Mouse (Mus musculus): ENCODE data around the gene Aanat.
"Not testable (repeated sequence)": the region's sequence is repeated elsewhere in the genome, so short reads cannot be mapped to it uniquely, and the experiment has no call there.

The Aanat gene

DNA sequence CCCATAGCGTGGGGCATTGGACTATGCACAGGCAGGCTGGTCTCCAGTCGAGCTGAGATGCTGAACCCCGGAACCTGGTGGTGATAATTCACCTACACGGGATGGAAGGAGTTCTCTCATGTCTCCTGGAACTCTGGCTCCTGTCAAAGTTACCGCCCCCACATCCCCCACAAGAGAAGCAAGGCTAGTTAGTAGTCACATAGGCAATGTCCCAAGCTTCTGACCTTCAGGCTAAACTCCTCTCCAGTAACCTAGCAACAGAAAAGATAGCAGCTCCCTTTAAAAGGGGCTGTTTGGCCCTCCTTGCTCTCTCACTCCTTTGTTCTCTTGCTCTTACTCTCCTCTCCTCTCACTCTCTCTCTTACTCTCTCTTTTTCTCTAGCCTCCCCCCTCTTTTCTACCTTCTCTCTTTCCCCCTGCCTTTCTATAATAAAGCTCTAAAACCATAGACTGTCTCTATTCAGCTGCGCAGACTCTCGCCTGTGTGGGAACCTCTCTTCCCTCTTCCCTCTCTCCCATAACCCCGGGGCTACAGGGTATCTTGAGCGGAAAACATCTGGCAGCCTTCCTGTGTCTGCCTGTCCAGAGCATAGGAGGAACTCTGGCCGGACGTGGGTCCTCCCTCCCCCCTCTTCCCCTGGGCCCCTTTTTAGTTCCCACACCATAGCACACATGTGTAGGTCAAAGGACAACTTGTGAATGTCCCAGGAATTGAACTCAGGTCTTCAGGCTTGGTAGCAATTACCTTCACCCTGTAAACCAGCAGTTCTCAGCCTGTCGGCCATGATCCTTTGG lies 44.1 kb downstream of the Aanat start:
- DNase-seq: no peak

- DNase-seq: no peak
Observed at GRCm38 (mm10) chr11:116632962-116633361, 46.7 kb downstream of the Aanat start.

GRCm38 (mm10) chr11:116636607-116637006 lies 50.4 kb downstream of the Aanat start:
- not testable (repeated sequence) for DNase-seq

GRCm38 (mm10) chr11:116641168-116641567 lies 54.9 kb downstream of the Aanat start:
- no peak for DNase-seq

GRCm38 (mm10) chr11:116641731-116642130 lies 55.5 kb downstream of the Aanat start:
- DNase-seq: no peak

- DNase-seq: peak; percentile 91
Observed at GRCm38 (mm10) chr11:116642681-116643578, 56.7 kb downstream of the Aanat start.

- peak; percentile 65 for DNase-seq
Observed at GRCm38 (mm10) chr11:116643579-116644224, 57.5 kb downstream of the Aanat start.

- no peak for DNase-seq
Observed at GRCm38 (mm10) chr11:116644225-116645112, 58.2 kb downstream of the Aanat start.

DNA sequence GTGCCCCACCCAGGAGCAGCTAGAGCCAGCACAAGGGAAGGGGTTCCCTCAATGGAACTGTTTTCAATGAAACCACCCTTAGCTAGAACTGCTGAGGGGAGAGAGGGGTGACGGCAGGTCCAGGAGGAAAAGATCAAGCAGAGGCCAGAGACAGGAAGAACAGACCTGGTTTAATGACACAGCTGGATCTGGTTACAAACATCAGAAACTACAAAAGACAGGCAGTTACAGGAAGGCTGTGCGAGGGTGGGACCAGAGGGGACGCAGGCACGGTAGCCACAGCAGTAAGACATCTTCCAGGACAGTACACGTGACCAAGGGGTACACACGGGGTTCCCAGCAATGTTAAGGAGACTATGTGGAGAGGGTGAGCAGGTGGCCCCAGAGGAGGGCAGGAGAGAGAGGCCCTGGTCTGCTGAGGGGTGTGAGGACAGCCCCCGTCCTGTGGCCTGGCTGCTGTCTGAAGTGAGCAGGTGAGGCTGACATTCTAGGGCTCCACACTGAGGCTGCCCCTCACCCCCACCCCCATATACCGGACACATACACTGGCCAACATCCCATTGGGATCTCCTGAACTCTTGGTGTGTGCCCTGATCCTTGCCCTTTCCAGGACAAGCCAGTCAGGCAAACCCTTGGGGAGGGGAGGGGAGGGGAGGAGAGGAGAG lies 59.3 kb downstream of the Aanat start:
- DNase-seq: no peak

DNA sequence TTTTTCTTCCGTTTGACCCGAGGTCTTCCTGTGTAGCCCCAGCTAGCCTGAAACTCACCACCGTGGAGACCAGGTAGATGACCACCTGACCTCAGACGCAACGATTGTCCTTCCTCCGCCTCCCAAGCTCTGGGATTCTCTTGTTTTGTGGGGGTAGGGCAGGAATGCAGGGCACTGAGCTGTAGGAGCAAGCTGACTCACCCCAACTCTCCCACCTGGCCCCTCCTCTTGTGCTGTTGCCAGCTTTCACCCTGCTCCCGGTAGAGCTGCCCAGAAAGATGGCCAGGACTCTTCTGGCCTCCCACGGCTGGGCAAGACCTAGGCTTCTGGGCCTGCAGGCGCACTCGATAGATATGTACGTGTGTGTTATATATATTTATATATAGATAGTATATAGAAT lies 59.9 kb downstream of the Aanat start:
- peak; percentile 52 for DNase-seq

DNA sequence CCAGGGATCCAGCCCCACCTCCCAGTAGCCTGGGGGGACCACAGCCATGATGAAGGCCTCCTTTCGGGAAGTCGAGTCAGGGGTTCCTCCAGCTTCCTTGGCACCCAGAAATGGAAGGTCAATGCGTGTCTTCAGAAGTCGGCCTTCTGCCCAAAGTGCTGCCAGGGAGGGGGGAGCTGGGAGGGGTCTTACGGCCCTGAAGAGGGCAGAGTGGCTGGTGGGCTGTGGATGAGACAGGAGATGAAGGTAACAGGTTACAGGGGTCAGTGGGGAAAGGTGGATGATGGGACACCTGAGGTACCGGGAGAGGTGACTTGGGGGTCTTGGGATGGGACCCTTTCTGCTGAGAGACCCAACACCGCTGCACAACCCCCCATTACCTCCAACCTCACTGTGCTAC lies 60.5 kb downstream of the Aanat start:
- DNase-seq: no peak

All from cerebellum, adult 11-12 months (tissue).